Mouse (Mus musculus) cerebellum, adult 8-10 months (tissue): Measurements from ENCODE around the gene Enpp4.

ENCODE experiments used
- DNase-seq: peaks from one replicate; pipeline ENCODE4 v3.0.0; 2022

Enpp4 gene

GRCm38 (mm10) chr17:44088226-44088625 lies 17.4 kb downstream of the Enpp4 start:
- no peak for DNase-seq

DNA sequence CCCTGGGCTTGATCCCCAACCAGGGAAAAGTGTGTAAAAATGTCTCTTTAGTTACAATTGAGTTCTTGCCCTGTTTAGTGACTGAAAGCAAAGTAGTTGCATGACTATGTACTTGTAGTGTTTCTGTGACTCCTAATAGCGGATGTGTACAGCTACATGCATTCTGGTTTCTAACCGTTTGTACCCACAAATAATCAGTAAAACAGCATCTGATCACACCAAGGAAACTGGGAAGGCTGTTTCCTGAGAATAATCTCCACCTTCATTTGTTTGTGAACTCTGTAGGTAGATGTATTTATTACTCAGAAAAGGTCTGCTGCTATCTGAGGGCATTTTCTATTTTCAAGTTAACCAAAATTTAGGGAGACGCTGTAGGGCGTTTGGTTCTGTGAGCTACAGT lies 22.5 kb downstream of the Enpp4 start:
- no peak for DNase-seq

DNA sequence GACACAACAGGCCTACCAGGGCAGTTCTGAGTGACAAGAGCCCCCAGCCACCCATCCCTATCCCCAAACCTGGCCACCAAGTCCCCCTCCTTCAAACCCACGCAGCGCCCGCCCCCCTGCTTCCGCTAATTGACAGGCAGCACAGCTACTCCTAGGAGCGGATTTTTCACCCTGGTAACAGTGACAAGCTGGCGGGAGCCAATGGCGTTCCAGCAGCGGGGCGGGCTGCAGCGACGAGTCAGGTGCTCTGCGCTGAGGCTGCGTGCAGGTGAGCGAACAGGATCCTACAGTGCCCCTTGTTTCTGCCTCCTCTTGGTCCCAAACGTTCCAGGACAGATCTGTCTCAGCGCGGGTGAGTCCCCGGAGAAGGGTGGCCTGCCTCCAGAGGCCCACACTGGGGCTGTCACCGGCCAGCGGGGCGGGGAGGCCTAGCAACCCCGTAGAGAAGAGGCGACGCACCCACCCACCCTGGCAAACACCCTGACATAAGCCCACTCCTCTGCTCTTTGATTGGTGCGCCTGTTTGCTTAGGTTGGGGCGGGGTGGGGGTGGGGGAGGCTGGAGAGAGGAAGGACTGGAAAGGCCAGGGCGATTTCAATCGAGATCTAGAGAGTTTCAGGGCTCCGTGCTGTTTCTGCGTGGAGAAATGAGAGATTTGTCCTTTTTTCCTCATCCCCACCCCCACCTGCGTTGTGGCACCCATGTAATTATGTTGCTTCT lies 26.8 kb downstream of the Enpp4 start, which contains the start of gene Enpp5:
TSS of gene Enpp5 (plus strand) at position 183 of the 720 bp plus-strand sequence.
- peak; percentile 90 for DNase-seq

GRCm38 (mm10) chr17:44077843-44078160 lies 27.8 kb downstream of the Enpp4 start:
- DNase-seq: no peak

GRCm38 (mm10) chr17:44077146-44077842 lies 28.3 kb downstream of the Enpp4 start:
- peak; percentile 12 for DNase-seq

- peak; percentile 38 for DNase-seq
These were observed 29.4 kb downstream of the Enpp4 start for GRCm38 (mm10) chr17:44076051-44076680.

- DNase-seq: no peak
These were observed 30.0 kb downstream of the Enpp4 start for GRCm38 (mm10) chr17:44075601-44076000.

GRCm38 (mm10) chr17:44071680-44072079 lies 33.9 kb downstream of the Enpp4 start:
- no peak for DNase-seq

DNA sequence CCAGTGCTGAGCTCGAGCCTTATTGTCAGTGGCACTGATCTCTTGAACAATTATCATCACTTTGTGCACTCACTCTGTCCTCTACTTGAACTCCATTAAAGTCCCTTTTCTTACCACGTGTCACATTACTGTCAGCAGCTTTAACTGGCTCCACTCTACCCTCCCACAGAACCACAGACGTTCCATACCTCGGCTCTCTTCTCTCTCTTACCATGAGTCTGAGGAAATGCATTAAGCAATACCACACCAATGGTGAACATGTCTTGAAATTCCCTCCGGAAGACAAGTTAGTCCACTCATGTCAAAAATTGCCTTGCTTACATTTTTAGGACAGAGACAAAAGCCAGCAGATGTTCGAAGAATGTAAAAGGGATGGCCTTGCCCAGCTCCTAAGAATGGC lies 36.7 kb downstream of the Enpp4 start:
- DNase-seq: no peak

DNA sequence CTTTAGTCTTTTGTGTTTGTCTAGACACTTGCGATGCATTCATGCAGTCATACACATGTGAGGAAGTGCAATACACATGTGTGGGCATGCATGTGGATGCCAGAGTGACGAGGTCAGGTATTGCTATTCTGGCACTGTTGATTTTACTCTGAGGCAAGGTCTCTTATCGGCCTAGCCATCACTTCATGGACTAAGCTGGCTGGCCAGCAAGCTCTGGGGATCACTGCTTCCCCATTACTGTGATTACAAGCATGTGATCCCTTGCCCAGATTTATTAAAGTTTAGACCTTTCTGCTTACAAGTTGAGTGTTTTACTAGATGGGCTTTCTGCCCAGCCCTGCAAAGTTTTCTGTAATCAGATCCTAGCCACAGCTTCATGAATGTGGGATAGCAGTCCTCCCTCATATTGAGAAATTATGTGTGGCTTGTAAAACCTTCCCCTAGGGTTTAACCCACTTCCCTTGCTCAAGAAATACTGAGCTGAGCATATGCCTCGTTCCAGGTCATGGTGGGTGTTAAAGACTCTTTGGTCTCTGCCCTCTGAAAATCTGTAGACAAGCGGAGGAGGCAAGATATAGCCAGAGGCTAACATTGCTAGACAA lies 44.2 kb downstream of the Enpp4 start:
- DNase-seq: no peak

DNA sequence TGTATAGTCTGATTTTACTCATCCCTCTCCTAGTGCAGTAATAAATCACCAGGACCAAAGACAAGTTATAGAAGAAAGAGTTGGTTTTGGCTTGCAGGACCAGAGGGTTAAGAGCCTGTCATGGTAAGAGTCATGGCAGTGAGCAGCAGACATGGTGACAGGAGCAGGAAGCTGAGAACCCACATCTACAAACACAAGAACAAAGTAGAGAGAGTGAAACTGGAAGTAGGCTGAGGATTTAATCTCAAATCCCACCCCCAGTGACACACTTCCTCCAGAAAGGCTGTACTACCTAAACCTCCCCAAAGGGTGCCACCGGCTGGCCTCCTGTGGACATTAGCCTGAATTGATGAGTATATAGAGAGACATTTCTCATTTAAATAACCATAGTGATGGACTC lies 44.8 kb downstream of the Enpp4 start:
- DNase-seq: no peak

DNA sequence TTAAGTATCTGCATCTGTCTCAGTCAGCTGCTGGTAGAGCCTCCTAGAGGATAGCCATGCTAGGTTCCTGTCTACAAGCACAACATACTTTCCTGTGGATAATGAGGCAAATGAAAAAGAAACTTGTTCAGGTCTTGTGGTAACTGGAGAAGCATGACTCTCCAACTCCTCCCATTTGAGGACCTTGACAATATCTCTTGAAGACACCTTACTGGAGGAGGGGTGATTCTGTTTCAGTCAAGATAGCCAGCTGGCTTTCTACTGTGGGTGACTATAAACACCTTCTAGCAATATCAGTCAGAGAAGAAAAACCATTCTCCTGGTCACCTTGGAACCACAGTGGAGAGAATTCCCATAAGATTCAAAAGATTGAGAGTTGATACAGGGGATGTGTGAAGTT lies 47.5 kb downstream of the Enpp4 start:
- DNase-seq: no peak

- no peak for DNase-seq
These were observed 48.5 kb downstream of the Enpp4 start for GRCm38 (mm10) chr17:44057123-44057522.

- no peak for DNase-seq
These were observed 52.2 kb downstream of the Enpp4 start for GRCm38 (mm10) chr17:44053427-44053826.
